Mouse (Mus musculus) thymus, adult 2 months (tissue): Measurements from ENCODE around the gene Crkl.
A peak's percentile ranks its signal among the peaks of the same experiment; 100 is the strongest.

Experiments used
- CTCF ChIP-seq: fragments of 200-500 bp; IDR thresholded peaks from 2 replicates; pipeline ENCODE4 v1.5.1; 2012; ENCODE audit warnings: mild to moderate bottlenecking, control low read depth, low read length, moderate library complexity, borderline replicate concordance; ENCODE audit not compliant: control insufficient read depth, poor library complexity, insufficient read depth; ENCODE audit errors: extremely low read depth
- POLR2A ChIP-seq: fragments of 200-500 bp; IDR thresholded peaks from 2 replicates; pipeline ENCODE4 v1.6.1; 2012; ENCODE audit warnings: mild to moderate bottlenecking, low read length, control low read depth, moderate library complexity; ENCODE audit not compliant: control insufficient read depth, poor library complexity, insufficient read depth; ENCODE audit errors: extremely low read depth

DNA sequence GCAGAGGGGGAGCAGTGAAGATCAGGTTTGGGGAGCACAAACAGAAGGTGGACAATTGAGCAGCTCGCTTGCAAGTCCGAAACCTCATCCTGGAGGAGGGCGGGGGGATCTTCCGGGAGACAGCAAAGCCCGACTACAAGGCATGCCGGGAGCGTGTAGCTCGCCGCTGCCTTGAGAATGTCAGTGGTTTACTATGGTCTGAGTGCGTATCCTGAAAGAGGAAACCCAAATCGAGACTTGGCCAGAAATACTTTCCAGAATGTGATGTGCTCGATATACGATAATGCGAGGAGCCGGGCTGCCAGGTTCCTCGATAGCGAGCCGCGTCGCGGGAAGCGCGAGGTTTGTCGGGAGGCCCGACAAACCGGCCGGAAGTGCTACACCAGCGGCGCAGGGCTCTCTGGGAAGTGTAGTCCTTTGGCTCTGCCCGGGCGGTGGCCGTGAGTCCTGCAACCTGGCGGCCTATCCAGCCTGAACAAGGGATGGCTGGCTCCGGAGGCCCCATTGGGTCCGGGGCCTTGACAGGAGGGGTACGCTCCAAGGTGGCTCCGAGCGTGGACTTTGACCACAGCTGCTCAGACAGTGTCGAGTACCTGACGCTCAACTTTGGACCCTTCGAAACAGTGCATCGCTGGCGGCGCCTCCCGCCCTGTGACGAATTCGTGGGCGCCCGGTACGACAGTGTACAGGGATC lies 56.9 kb downstream of the Crkl start, which contains the start of gene Lztr1:
- no peak for TF ChIP-seq CTCF
- TF ChIP-seq POLR2A: peak; percentile 55; the same call in 1 of the 2 replicates
